Mouse (Mus musculus): ENCODE data around the gene Actn1.
"Not testable (repeated sequence)": the region's sequence is repeated elsewhere in the genome, so short reads cannot be mapped to it uniquely, and the experiment has no call there.

Gene Actn1

GRCm38 (mm10) chr12:80260056-80260743 is at the start of gene Actn1:
Gene Actn1, minus strand, starts transcription at chr12:80260371.
- DNase-seq (ENCODE audit: low read depth) = peak; percentile 94

GRCm38 (mm10) chr12:80307556-80307955 is 47.4 kb upstream of the Actn1 start:
- DNase-seq (ENCODE audit: low read depth) = no peak

DNA sequence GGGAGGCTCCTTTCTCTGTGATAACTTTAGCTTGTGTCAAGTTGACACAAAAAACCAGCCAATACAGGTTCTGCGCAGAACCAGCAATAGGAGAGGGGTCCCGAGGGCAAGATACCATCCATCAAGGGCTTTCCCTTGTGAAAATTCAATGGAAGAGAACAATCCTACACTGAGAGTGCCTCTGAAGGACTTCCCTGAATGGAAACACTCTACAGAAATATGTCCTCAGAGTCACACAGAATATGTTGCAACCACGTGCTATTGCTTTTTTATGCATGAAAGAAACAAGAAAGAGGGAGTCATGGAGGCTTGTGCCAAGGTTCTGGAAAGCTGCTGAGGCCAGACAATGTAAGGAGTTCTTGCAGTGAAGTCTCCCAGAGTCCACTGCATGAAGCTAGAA is 44.3 kb upstream of the Actn1 start:
- no peak for DNase-seq (ENCODE audit: low read depth)

- DNase-seq (ENCODE audit: low read depth) = no peak
These were observed 40.8 kb upstream of the Actn1 start for GRCm38 (mm10) chr12:80300833-80301456.

DNA sequence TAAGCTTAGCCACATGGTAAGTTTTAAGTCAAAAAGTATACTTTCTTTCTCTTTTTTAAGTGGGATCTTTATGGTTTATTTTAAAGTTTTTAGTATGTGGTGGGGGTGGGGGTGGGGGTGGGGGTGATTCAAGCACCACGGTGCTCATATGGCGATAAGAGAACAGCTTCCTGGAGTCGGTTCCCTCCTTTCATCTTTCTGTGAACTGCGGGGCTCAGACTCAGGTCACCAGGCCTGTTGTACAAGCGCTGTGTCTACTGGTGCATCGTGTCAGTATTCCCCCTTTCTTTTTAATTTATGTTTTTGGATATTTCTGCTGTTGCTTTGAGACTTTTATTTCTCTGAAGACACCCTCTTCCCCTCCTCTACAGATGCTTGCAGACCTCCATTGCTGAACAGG is 38.5 kb upstream of the Actn1 start:
- no peak for DNase-seq (ENCODE audit: low read depth)

- DNase-seq (ENCODE audit: low read depth) = peak; percentile 80
These were observed 31.8 kb upstream of the Actn1 start for GRCm38 (mm10) chr12:80291895-80292435.

DNA sequence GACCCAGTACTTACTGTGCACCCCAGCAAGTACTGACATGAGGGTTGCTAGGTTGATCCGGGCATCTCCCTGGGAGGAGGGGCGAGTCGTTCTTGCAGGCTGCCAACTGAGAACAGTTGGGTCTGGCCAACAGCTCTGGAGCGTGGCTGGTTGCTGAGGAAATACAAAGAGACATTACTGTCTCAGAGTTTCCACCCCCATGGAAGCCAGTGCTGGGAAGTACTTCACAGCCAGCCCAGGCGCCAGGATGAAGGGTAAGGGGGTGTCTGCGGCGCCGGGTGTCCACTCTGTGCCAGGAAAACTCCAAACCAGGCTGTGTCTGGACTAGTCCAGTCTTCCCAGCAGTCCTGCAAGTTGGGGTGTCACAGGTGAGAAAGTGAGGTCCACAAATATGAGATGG is 30.8 kb upstream of the Actn1 start:
- peak; percentile 87 for DNase-seq (ENCODE audit: low read depth)

- no peak for DNase-seq (ENCODE audit: low read depth)
These were observed 30.3 kb upstream of the Actn1 start for GRCm38 (mm10) chr12:80290483-80290882.

DNA sequence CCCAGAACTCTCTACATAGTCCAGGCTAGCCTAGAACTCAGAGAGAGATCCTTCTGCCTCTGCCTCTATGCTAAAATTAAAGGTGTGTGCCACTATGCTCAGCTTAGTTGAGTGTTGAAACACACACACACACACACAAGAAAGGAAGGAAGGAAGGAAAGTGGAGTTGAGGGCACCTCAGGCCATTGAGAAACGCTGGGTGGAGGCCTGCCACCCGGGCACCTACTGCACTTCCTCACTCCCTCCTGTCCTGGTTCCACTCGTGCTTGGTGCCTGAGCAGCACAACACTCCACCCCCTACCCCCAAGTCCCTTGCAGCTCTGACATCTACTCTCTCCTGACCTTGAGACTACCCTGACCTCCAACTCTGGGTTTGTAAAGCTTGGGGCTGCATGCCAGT is 29.6 kb upstream of the Actn1 start:
- no peak for DNase-seq (ENCODE audit: low read depth)

DNA sequence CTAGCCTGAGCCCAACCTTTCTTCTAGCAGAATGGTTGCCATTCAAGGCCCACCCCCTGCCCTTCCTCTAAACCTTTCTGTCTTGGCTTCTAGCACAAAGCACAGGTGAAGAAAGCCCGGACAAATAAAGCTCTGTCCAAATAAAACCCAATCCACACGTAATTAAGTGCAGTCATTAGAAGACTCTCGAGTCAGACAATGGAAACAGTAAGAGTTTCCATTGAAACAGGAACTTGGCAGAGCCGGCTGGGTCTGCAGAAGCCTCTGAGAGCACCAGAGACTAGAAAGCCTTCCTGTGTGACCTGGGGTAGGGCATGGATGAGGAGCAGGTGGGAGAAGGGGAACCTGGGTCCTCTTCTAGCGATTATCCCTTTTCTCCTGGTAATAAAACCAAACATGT is 25.7 kb upstream of the Actn1 start:
- no peak for DNase-seq (ENCODE audit: low read depth)

DNA sequence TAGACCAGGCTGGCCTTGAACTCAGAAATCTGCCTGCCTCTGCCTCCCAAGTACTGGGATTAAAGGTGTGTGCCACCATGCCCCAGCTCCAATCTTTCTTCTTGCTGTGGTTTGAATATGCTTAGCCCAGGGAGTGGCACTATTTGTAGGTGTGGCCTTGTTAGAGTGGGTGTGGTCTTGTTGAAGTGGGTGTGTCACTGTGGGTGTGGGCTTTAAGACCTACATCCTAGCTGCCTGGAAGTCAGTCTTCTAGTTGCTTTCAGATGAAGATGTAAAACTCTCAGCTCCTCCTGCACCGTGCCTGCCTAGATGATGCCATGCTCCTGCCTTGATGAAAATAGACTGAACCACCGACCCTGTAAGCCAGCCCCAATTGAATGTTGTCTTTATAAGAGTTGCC is 24.1 kb upstream of the Actn1 start:
- DNase-seq (ENCODE audit: low read depth) = not testable (repeated sequence)

- no peak for DNase-seq (ENCODE audit: low read depth)
These were observed 18.7 kb upstream of the Actn1 start for GRCm38 (mm10) chr12:80278866-80279265.

DNA sequence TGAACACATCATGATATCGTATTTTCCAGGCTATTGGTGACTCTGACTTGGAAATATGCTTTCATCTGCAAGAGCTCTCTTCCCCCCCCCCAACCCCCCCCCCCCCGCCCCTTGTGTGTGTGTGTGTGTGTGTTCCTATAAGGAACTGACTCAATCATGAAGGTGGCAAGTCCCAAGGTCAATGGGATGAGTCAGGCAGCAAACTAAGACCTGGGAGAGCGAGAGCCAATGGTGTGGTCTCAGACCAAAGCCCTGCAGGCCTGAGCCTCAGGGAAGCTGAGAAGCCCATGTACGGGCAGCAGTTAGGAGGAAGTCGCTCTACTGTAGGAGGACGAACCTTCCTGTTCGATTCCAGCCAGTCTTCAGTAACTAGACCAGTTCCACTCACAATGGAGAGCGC is 17.3 kb upstream of the Actn1 start:
- DNase-seq (ENCODE audit: low read depth) = no peak

GRCm38 (mm10) chr12:80275187-80275820 is 15.1 kb upstream of the Actn1 start:
- DNase-seq (ENCODE audit: low read depth) = no peak

- no peak for DNase-seq (ENCODE audit: low read depth)
These were observed 13.0 kb upstream of the Actn1 start for GRCm38 (mm10) chr12:80273020-80273686.

DNA sequence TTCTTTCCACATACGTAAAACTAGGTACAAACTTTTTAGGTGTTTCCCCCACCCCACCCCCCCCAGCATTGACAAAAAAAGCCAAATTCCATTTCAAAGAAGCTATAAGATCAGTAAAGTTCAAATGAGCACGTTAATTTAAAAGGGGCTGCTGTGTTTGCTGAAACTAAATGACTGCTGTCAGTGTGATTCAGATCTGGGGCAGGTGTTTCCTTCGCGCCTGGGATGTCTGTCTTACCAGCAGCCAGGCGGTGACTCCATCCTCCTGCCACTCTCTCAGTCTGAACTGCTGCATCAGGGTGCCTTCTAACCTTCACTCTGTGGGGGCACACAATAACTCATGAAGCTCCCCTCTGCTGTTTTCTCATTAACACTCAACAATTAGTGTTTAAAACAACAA is 11.6 kb upstream of the Actn1 start:
- no peak for DNase-seq (ENCODE audit: low read depth)

GRCm38 (mm10) chr12:80270924-80271323 is 10.8 kb upstream of the Actn1 start:
- DNase-seq (ENCODE audit: low read depth) = no peak

GRCm38 (mm10) chr12:80269303-80269702 is 9.1 kb upstream of the Actn1 start:
- no peak for DNase-seq (ENCODE audit: low read depth)

GRCm38 (mm10) chr12:80267962-80268361 is 7.8 kb upstream of the Actn1 start:
- DNase-seq (ENCODE audit: low read depth) = no peak

- not testable (repeated sequence) for DNase-seq (ENCODE audit: low read depth)
These were observed 4.2 kb upstream of the Actn1 start for GRCm38 (mm10) chr12:80264388-80264787.

DNA sequence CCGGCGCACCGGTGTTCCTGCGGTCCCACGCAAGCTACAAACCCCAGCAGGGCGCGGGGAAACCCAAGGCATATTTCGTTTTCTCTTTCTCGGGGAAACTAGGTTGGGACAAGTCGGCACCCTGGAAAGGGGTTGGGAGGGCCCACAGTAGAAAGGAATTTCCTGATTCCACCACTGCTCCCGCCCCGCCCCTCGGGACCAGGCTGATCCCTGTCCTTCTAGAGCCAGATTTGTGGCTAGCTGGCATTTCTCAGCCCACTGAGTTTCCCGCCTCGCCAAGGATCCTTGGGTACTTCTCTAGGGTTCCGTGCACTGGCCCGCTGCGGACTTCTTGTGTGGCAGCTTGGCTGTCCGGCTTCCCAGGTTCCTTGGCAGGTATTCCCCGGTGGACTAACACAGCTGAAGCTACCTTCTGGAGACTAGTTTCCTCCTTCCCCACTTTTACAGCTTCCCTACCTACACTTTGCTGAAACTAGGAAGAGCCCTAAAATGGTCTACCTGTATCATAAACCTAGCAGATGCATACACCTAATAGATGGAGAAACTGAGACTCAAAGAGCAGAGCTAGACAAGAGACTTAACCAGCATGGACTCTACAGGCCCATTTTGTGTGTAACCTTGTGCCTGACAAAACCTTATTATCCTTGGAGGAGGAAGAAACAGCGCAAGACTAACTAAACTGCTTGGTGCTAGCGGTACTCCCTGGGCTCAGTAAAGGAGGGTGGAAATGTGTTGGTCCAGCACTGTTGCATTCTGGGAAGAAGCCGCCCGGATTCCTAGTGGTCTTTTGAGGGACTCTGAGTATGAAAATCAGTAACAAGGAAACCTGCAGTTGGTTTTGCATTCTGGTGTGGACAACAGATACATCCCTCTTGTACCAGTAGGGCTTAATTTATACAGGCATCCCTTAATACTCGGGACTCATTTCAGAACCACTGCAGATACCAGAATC is 849 bp upstream of the Actn1 start:
- no peak for DNase-seq (ENCODE audit: low read depth)
